Comparison of ENCODE assay signal across 13 mouse cellular contexts in genomic region chr3:149936197-149936596, GRCm38 (mm10).
"Had no signal": no experiment of that assay in that cellular context is flagged by ENCODE, and none has a peak within 500 bp of the region (broad histone marks: within the 10 kb centered on the region; RNA-seq: fewer than 3 reads in every experiment).

No protein-coding gene starts in this region.

- H3K36me3 ChIP-seq: limb, embryonic 10.5 days; liver, embryonic 15.5 days; midbrain, embryonic 13.5 days had no signal

- H3K27ac ChIP-seq: limb, embryonic 10.5 days; liver, embryonic 15.5 days; midbrain, embryonic 13.5 days; stomach, postnatal 0 days had no signal

- ATAC-seq: intestine, embryonic 16.5 days; lung, postnatal 0 days; midbrain, embryonic 13.5 days had no signal

- H3K4me2 ChIP-seq: liver, embryonic 11.5 days; liver, embryonic 15.5 days; midbrain, embryonic 13.5 days had no signal

- H3K4me3 ChIP-seq: limb, embryonic 10.5 days; liver, embryonic 15.5 days; midbrain, embryonic 13.5 days had no signal

- H3K9ac ChIP-seq: liver, embryonic 15.5 days; midbrain, embryonic 13.5 days had no signal

- H3K4me1 ChIP-seq: liver, embryonic 15.5 days; midbrain, embryonic 13.5 days had no signal

- DNase-seq: kidney, adult 2 months; kidney, postnatal 25 days; lung, adult 2 months; lung, postnatal 36 days; thymus, adult 18-20 months; thymus, postnatal 14 days had no signal

- H3K9me3 ChIP-seq: limb, embryonic 10.5 days; liver, embryonic 15.5 days; midbrain, embryonic 13.5 days had no signal

- H3K27me3 ChIP-seq: liver, embryonic 15.5 days; midbrain, embryonic 13.5 days had no signal
